Mouse (Mus musculus): ENCODE measurements at regions not wholly inside any gene's neighbourhood (a gene's known extent, or its start where the extent isn't known, plus 50 kb on each side); places are given as distances from the start of the nearest gene placed in this dataset.

DNA sequence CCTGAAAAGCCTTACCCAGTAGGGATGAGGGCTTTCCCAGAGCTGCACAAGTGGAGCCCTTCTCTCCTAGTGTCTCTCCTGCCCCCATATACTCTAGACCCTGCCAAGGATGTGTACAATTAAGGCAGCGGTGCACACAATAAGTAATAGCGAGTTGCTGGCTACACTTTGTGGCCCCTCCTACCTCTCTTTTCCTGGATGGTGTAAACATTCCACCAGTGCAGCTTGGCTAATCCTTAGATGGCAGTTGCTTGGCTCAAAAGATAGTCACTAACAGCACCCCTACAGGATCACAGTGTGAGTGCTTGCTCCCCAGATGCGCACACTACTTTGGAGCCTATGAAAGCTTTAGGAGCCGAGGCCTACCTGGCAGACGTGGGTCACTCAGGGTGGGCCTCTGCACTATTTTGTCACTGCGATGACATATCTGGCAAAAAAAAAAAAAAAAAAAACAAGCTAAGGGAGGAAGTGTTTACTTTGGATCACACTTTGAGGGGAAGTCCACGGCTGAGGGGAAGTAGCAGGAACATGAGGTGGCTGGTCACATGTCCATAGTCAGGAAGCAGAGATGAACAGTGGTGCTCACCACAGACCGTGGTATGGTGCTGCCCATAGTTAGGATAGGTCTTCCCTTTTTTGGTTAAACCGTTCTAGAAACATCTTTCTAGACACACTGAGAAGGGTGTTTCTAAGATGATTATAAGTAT is 57.6 kb upstream of the Ampd3 start:
- H3K9ac ChIP-seq (ENCODE audit: low read length) = no peak overlapping the region
- no peak overlapping the region for H3K27ac ChIP-seq (ENCODE audit: low read length)
- WGBS = 72% methylated on average over 9 of the region's 9 CpGs
- H3K4me2 ChIP-seq (ENCODE audit: low read depth, low read length) = no peak overlapping the region
- no peak for ATAC-seq (ENCODE audit: insufficient read depth, low FRiP score)
- H3K36me3 ChIP-seq (ENCODE audit: control insufficient read depth, insufficient read depth, low read length) = no peaks in the 10 kb centered on the region
- H3K27me3 ChIP-seq (ENCODE audit: control insufficient read depth, insufficient read depth, low read length) = no peaks in the 10 kb centered on the region
- peaks cover 13% of the 10 kb centered on the region for H3K4me1 ChIP-seq (ENCODE audit: control insufficient read depth, insufficient read depth, low read length)
- no peaks in the 10 kb centered on the region for H3K9me3 ChIP-seq (replicated peaks; ENCODE audit: control insufficient read depth, low read length)
- H3K4me3 ChIP-seq (replicated peaks; ENCODE audit: low read length) = no peak overlapping the region

DNA sequence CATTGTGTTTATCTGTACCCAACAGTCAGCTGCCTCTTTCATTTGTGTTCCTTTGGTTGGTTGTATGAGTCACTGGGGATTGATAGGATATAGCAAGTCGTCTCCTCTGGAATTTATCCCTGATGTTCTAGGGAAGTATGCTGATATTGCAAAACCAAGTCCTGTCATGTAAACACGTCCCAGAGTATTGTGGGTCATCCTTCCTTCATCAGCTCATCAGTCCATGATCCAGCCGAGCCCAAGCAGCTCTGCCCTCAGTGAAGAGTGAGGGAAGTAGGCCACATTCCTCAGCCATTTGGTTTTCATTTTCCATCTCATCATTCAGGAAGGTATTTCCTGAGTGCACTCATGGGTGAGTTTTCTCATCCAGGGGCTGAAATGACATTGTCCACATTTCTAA is 54.3 kb upstream of the Ampd3 start:
- Histone ChIP-seq H3K9me3 (replicated peaks; ENCODE audit: control insufficient read depth, low read length) (no peaks in the 10 kb centered on the region), H3K27ac (ENCODE audit: low read length) (no peak overlapping the region), H3K9ac (ENCODE audit: low read length) (no peak overlapping the region), H3K36me3 (ENCODE audit: control insufficient read depth, insufficient read depth, low read length) (no peaks in the 10 kb centered on the region), H3K4me2 (ENCODE audit: low read depth, low read length) (no peak overlapping the region), H3K4me3 (replicated peaks; ENCODE audit: low read length) (no peak overlapping the region), H3K4me1 (ENCODE audit: control insufficient read depth, insufficient read depth, low read length) (0 out of 2 replicates have a peak, but pooled peaks cover 3% of the 10 kb centered on the region), H3K27me3 (ENCODE audit: control insufficient read depth, insufficient read depth, low read length) (no peaks in the 10 kb centered on the region)
- no peak for ATAC-seq (ENCODE audit: insufficient read depth, low FRiP score)
- 58% methylated on average over 3 of the region's 3 CpGs for WGBS

DNA sequence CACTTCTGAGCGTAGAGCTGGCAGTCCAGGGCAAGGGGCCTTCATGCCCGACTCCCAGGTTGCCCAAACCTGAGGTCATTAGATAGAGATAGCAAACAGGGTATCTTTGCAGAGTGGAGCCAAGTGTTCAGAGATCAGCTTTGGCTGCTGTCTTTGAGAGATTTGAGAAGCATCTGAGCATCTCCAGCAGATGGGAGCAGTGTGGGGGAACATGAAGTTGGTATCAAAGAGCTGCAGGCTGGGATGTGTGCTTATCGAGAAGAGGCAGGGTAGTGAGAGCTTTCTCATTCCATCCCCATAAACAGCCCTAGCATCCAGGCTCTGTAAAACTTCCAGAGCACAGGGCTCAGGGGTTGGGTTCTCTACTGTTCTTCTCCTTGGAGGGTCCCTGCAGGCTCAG is 52.9 kb upstream of the Ampd3 start:
- H3K4me1 ChIP-seq (ENCODE audit: control insufficient read depth, insufficient read depth, low read length) = 0 out of 2 replicates have a peak, but pooled peaks cover 1% of the 10 kb centered on the region
- H3K9me3 ChIP-seq (replicated peaks; ENCODE audit: control insufficient read depth, low read length) = no peaks in the 10 kb centered on the region
- WGBS = 90% methylated on average over 3 of the region's 3 CpGs
- no peak overlapping the region for H3K9ac ChIP-seq (ENCODE audit: low read length)
- H3K4me2 ChIP-seq (ENCODE audit: low read depth, low read length) = no peak overlapping the region
- no peak overlapping the region for H3K4me3 ChIP-seq (replicated peaks; ENCODE audit: low read length)
- H3K27me3 ChIP-seq (ENCODE audit: control insufficient read depth, insufficient read depth, low read length) = no peaks in the 10 kb centered on the region
- H3K27ac ChIP-seq (ENCODE audit: low read length) = no peak overlapping the region
- ATAC-seq (ENCODE audit: insufficient read depth, low FRiP score) = no peak
- no peaks in the 10 kb centered on the region for H3K36me3 ChIP-seq (ENCODE audit: control insufficient read depth, insufficient read depth, low read length)

DNA sequence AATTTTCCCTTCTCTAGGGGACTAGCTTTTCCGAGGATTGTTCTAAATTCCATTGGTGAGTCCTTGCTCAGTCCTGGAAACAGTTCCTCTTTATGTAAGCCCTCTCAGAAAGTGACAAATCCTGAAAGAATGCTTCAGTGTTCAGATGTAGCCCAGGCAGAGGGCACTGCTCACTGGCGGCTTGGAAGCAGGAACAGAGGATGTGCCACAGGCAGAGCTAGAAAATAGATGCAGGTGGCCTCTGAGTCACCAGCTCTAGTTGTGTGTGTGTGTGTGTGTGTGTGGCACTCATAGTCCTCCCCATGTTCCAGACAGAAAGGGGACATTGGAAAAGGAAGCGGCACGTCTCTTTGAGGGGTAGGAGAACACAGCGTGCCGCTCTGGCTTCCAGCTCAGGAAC is 52.5 kb upstream of the Ampd3 start:
- no peak overlapping the region for H3K27ac ChIP-seq (ENCODE audit: low read length)
- no peaks in the 10 kb centered on the region for H3K9me3 ChIP-seq (replicated peaks; ENCODE audit: control insufficient read depth, low read length)
- no peaks in the 10 kb centered on the region for H3K27me3 ChIP-seq (ENCODE audit: control insufficient read depth, insufficient read depth, low read length)
- H3K4me3 ChIP-seq (replicated peaks; ENCODE audit: low read length) = no peak overlapping the region
- no peaks in the 10 kb centered on the region for H3K4me1 ChIP-seq (ENCODE audit: control insufficient read depth, insufficient read depth, low read length)
- H3K36me3 ChIP-seq (ENCODE audit: control insufficient read depth, insufficient read depth, low read length) = no peaks in the 10 kb centered on the region
- ATAC-seq (ENCODE audit: insufficient read depth, low FRiP score) = no peak
- H3K4me2 ChIP-seq (ENCODE audit: low read depth, low read length) = no peak overlapping the region
- H3K9ac ChIP-seq (ENCODE audit: low read length) = no peak overlapping the region
- WGBS = 68% methylated on average over 6 of the region's 6 CpGs

DNA sequence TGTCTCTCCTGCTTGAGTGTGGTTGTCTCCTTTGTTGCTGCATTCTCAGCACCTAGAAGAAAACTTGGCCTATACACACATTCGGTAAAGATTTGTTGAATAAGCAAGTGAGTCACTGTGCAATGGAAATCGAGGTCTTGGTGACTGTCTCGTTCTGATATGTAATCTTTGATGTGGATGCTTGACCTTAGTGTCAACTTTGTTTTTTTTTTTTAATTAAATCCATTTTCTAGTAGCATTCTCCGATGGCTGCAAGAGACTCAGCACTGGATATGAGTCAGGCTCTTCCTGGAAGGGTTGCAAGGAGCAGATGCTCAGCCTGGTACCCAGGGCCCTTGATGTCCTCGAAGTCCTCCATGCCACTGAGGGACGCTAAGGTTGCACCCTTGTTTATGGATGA is 50.9 kb upstream of the Ampd3 start:
- no peaks in the 10 kb centered on the region for H3K9me3 ChIP-seq (replicated peaks; ENCODE audit: control insufficient read depth, low read length)
- H3K27ac ChIP-seq (ENCODE audit: low read length) = no peak overlapping the region
- H3K4me1 ChIP-seq (ENCODE audit: control insufficient read depth, insufficient read depth, low read length) = no peaks in the 10 kb centered on the region
- 72% methylated on average over 6 of the region's 6 CpGs for WGBS
- H3K4me2 ChIP-seq (ENCODE audit: low read depth, low read length) = no peak overlapping the region
- ATAC-seq (ENCODE audit: insufficient read depth, low FRiP score) = no peak
- no peaks in the 10 kb centered on the region for H3K27me3 ChIP-seq (ENCODE audit: control insufficient read depth, insufficient read depth, low read length)
- H3K4me3 ChIP-seq (replicated peaks; ENCODE audit: low read length) = no peak overlapping the region
- no peaks in the 10 kb centered on the region for H3K36me3 ChIP-seq (ENCODE audit: control insufficient read depth, insufficient read depth, low read length)
- no peak overlapping the region for H3K9ac ChIP-seq (ENCODE audit: low read length)
